Mouse (Mus musculus) ES-E14 (cell line): ENCODE measurements around the gene Gpr31b.

ENCODE experiments used
- CHD2 ChIP-seq: IDR thresholded peaks from 2 replicates; pipeline ENCODE4 v1.6.1; 2014; ENCODE audit warnings: mild to moderate bottlenecking, low read depth, low read length, inconsistent platforms
- HCFC1 ChIP-seq: IDR thresholded peaks from 2 replicates; pipeline ENCODE4 v1.6.1; 2012; ENCODE audit warnings: low read length, inconsistent platforms, borderline replicate concordance; ENCODE audit not compliant: insufficient read depth
- MAFK ChIP-seq: IDR thresholded peaks from 2 replicates; pipeline ENCODE4 v1.6.1; 2014; ENCODE audit warnings: mild to moderate bottlenecking, low read depth, low read length, inconsistent platforms; ENCODE audit not compliant: insufficient read depth
- ZC3H11A ChIP-seq: IDR thresholded peaks from 2 replicates; pipeline ENCODE4 v1.6.1; 2012; ENCODE audit warnings: low read depth, mild to moderate bottlenecking, inconsistent platforms, low read length, borderline replicate concordance

- TF ChIP-seq ZC3H11A = no peak
- no peak for TF ChIP-seq CHD2
- no peak for TF ChIP-seq HCFC1
- no peak for TF ChIP-seq MAFK
Measured at GRCm38 (mm10) chr17:13006984-13007383, 45.1 kb downstream of the Gpr31b start.
